Mouse (Mus musculus) hindlimb bud, embryonic 11.5 days (tissue): ENCODE measurements around the gene Phyhd1.
A peak's percentile ranks its signal among the peaks of the same experiment; 100 is the strongest.

Source experiments
- DNase-seq: peaks from one replicate; pipeline ENCODE4 v3.0.0-alpha.2; 2012; ENCODE audit warnings: low read depth, low spot score; ENCODE audit errors: extremely low spot score

The Phyhd1 gene

GRCm38 (mm10) chr2:30281651-30282050 lies 15.6 kb downstream of the Phyhd1 start:
- DNase-seq: no peak

GRCm38 (mm10) chr2:30283193-30283592 lies 17.2 kb downstream of the Phyhd1 start:
- no peak for DNase-seq

- no peak for DNase-seq
Measured at GRCm38 (mm10) chr2:30285004-30285403, 19.0 kb downstream of the Phyhd1 start.

GRCm38 (mm10) chr2:30285416-30286181 lies 19.6 kb downstream of the Phyhd1 start:
- DNase-seq: no peak

- DNase-seq: peak; percentile 74
Measured at GRCm38 (mm10) chr2:30286192-30287026, 20.4 kb downstream of the Phyhd1 start, which contains the start of the genes Dolk and Nup188. Dolk (minus strand) TSS chr2:30286334. Nup188 (plus strand) TSS chr2:30286397.

GRCm38 (mm10) chr2:30287027-30287373 lies 21.0 kb downstream of the Phyhd1 start:
- no peak for DNase-seq

GRCm38 (mm10) chr2:30299525-30299924 lies 33.5 kb downstream of the Phyhd1 start:
- DNase-seq: no peak

- no peak for DNase-seq
Measured at GRCm38 (mm10) chr2:30299966-30300365, 34.0 kb downstream of the Phyhd1 start.

GRCm38 (mm10) chr2:30306087-30306486 lies 40.1 kb downstream of the Phyhd1 start:
- no peak for DNase-seq

GRCm38 (mm10) chr2:30309351-30309750 lies 43.3 kb downstream of the Phyhd1 start:
- DNase-seq: no peak

GRCm38 (mm10) chr2:30311481-30311880 lies 45.5 kb downstream of the Phyhd1 start:
- no peak for DNase-seq

- DNase-seq: no peak
Measured at GRCm38 (mm10) chr2:30316136-30316535, 50.1 kb downstream of the Phyhd1 start.

GRCm38 (mm10) chr2:30316955-30317354 lies 51.0 kb downstream of the Phyhd1 start:
- no peak for DNase-seq

GRCm38 (mm10) chr2:30319260-30319659 lies 53.3 kb downstream of the Phyhd1 start:
- DNase-seq: no peak

GRCm38 (mm10) chr2:30323111-30323510 lies 57.1 kb downstream of the Phyhd1 start:
- no peak for DNase-seq

GRCm38 (mm10) chr2:30325296-30325695 lies 59.3 kb downstream of the Phyhd1 start:
- no peak for DNase-seq

GRCm38 (mm10) chr2:30327276-30327675 lies 61.3 kb downstream of the Phyhd1 start:
- DNase-seq: no peak

GRCm38 (mm10) chr2:30328791-30329190 lies 62.8 kb downstream of the Phyhd1 start:
- no peak for DNase-seq
